Mouse (Mus musculus): ENCODE measurements around the gene Armc12.

The Armc12 gene

DNA sequence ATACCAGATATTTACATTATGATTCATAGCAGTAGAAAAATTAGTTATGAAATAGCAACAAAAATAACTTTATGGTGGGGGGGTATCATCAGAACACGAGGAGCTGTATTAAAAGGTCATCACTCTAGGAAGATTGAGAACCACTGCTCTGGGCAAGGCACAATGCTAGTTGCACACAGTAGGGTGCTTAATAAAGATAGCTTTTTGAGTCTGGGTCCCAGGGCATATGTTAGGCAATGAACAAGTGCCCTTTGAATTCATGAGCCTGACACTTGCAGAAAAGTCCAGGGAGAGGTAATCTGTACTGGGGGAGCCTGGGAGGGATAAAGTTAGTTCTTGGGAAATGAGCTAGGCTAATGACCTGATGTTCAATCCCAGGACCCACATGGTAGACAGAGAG lies 17.3 kb upstream of the Armc12 start:
- no peak for DNase-seq (ENCODE audit: low spot score)

DNA sequence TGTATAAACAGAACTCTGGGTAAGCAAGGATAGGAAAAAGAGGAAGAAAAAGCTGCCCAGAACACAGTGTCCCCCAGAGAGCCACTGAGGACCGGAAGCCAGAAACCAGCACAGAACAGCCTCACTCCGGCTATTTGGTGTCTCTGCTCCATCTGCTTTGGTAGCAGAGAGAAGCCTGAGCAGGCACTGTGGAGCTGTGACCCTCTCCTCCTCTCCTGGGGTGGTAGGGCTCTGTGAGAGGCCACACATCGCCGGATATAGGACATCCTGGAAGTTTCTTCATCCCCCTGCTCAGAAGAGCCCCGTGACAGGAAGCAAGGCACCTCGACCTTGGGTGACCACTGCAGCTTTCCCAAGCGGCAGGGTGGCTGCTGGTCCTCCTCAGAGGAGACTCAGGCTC lies 16.8 kb upstream of the Armc12 start:
- DNase-seq (ENCODE audit: low spot score) = no peak

- DNase-seq (ENCODE audit: low spot score) = no peak
Measured at GRCm38 (mm10) chr17:28514555-28514954, 16.1 kb upstream of the Armc12 start.

DNA sequence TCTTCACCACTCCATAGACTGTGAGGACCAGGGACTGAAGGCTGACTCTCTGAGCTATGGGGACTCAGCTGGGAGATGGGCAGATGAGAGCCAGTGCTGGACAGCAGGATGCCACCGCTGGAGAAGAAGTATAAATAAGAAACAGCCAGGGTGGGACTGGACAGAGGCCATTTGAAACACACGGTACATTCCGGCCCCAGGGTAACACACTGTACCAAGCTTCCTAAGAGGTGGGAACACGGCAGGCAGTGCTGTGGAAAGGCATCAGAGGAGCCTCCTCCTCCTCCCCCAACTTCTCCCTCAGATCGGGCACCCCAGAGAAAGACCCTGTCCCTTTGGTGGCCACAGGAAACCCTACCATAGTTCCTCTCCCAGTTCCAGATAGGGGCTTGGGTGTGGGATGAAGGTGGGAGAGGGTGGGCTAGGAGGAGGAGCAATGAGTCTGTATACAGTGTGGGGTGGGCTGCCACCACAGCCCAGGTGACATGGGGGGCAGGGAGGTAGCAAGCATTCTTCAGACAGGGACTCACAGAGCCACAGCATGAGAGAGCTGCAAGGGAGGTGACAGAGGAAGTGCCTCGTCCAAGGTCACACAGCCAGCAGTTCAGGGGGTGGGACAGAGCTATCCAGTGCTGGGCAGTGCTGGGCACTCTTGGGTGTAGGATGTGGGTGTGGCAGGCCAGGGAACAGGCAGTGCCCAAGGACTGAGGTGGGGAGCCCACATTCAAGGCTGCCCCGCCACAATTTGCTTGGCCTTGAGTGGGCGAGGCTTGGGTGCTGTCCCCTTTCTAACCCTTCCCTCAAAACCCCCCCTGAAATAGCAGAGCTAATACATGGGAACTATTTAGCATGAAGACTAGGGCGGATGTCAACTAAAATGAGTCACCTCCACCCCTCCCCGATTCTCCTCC lies 14.9 kb upstream of the Armc12 start:
- no peak for DNase-seq (ENCODE audit: low spot score)

DNA sequence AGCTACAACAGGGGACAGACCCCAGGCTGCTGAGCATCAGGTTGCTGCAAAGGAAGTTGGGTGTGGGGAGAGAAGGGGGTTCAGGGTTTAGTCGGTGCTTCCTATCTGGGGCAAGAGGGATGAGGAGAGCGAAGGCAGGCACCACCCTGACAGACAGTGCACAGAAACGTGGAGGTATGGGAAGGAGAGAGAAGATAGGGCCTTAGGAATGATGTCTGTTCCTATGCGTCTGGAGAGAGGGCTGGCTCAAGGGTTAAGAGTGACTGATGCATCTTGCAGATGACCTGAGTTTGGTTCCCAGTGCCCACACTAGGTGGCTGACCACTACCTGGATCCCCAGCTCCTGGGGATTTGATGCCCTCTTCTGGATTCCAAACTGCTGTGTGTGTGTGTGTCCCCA lies 13.7 kb upstream of the Armc12 start:
- DNase-seq (ENCODE audit: low spot score) = no peak

DNA sequence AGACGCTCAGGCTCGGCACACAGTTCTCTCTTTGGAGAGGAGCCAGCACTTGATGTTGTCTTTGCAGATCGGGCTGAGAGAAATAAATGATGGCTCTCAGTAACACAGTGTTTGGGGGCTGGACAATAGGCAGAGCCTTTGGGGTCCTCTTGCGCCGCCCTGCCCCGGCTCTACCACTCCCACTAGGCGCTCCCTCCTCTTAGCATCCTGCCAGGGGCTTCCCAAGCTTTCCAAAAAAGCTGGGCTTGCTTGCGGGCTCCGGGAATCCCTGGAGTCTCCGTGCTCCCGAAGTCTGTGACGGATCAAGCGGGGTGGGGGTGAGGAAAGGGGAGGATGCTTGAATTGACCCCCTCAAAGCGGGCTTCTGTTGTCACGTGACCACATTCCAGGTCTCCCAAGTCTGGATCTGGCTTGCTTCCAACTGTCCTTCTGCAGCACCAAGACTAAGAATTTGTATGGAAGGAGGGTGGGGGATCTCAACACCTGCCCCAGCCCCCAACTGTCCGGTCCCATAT lies 13.1 kb upstream of the Armc12 start, which contains the start of gene Fkbp5:
TSS of gene Fkbp5 (minus strand) at position 87 of the 515 bp plus-strand sequence.
- DNase-seq (ENCODE audit: low spot score) = peak; percentile 68

DNA sequence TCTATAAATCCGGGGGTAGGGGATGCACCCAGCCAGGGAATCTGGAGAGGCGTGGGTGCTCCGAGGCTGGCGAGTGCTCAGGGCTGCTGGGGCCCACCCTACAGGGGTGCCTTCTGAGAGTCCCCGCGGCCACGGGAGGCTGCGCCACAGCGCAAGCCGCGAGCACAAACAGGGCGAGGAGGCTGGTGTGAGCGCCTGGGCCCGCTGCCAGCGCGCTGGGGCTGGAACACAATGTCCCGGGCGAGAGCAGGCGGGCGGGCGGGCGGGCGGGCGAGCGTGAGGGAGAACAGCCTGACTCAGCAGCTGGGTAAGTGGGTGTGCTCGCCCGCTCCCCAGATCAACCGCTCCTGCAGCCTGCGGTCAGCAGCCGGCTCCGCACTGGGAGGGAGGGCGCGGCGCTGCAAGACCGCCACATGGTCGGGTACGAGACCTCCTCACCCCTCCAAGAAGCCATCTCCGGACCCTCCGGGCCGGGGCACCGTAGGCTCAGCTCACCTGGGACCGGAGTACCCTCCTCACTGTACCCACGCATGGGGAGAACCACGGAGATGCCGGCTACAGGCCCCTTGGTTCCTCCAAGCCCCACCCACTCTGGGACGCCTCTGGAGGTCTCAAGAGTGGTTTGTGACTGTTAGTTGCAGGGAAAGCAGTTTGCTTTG lies 12.5 kb upstream of the Armc12 start:
- peak; percentile 89 for DNase-seq (ENCODE audit: low spot score)

DNA sequence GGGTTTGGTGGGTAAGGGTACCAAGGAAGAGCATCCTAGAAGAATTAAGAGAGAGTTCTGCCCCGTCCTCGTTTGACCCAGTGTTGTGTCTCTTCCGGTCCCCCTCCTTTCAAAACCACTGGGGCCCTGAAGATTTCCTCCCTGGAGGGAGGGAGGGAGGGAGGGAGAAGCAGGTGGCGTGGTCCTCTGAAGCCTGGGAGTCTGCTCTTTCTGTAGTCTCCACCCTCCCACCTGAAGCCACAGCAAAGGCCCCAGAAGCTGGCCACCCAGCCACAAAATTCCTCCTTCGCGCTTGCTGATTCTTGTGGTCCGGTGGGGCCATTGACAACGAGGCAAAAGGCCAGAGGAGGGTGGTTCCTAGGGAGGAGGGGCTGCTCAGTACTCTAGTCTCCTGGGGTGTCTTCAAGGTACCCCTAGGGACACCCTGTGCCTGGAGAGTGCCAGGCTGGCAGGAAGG lies 12.0 kb upstream of the Armc12 start:
- DNase-seq (ENCODE audit: low spot score) = no peak

- no peak for DNase-seq (ENCODE audit: low spot score)
Measured at GRCm38 (mm10) chr17:28519827-28520226, 10.8 kb upstream of the Armc12 start.

GRCm38 (mm10) chr17:28520561-28520960 lies 10.0 kb upstream of the Armc12 start:
- DNase-seq (ENCODE audit: low spot score) = no peak

DNA sequence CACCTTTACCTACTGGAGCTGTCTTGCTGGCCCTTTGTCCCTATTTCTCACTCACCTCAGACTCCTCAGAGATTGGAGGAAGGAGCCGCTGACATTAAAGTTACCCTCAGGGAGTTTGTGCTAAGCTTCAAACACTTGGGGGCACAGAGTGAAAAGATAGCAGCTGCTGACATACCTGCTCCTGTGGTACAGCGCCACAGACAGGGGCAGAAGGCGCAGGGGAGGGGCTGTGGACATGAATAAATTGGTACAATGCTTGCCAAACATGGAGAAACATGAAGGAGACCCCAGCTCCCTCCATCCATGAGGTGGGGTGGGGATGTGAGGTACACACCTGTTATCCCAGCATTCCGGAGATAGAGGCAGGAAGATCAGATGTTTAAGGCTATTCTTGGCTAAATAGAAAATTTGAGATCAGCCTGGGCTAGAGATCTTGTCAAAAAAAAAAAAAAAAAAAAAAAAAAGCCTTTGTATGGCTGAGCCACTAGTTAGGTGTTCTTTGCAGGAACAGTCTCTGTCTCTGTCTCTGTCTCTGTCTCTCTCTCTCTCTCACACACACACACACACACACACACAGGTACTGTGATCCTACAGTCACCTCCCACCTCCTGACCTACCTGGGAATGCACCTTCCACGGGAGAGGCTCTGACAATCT lies 9.4 kb upstream of the Armc12 start:
- DNase-seq (ENCODE audit: low spot score) = no peak

GRCm38 (mm10) chr17:28521920-28522319 lies 8.7 kb upstream of the Armc12 start:
- DNase-seq (ENCODE audit: low spot score) = no peak

GRCm38 (mm10) chr17:28522623-28523354 lies 7.8 kb upstream of the Armc12 start:
- DNase-seq (ENCODE audit: low spot score) = peak; percentile 93

DNA sequence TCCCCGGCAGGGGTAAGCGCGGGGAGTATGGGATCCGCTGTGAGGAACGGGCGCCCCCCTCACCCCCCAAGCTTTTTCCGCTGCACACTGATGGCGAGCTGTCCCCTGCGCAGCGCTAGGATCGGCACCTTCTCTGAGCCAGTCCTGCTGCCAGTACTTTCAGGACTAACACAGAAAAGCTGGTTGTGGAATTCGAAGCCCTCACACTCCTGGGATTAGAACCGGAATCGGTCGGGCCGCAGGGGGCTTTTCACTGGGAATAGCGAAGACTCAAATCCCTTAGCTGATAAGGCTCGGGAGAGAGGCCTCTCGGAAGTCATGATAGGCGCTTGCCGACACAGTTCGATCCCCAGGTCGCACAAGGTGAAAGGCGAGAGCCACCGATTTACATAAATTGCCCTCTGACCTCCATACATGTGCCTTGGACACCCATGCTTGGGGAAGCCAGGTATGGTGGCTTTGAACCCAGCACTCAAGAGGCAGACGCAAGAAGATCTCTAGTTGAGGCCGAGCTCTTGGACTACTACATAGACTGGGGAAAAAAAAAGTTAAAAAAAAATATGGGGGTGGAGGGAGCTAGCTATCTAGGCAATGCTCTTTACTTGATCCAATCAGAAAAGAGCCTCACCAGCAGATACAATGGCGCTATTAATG lies 7.1 kb upstream of the Armc12 start:
- no peak for DNase-seq (ENCODE audit: low spot score)

- DNase-seq (ENCODE audit: low spot score) = no peak
Measured at GRCm38 (mm10) chr17:28524009-28524695, 6.5 kb upstream of the Armc12 start.

DNA sequence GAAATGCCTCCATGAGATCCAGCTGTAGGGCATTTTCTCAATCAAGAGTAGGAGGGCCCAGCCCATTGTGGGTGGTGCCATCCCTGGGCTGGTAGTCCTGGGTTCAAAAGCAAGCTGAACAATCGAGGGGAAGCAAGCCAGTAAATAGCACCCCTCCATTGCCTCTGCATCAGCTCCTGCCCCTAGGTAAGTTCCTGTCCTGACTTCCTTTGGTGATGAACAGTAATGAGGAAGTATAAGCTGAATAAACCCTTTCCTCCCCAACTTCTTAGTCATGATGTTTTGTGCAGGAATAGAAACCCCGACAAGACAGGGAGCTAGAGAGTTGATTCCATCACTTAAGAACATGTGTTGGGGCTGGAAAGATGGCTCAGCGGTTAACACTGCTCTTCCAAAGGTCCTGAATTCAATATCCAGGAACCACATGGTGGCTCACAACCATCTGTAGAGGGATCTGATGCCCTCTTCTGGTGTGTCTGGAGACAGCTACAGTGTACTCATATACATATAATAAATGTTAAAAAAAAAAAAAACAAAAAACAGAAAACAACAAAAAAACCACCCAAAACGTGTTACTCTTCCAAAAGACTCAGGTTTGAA lies 5.7 kb upstream of the Armc12 start:
- no peak for DNase-seq (ENCODE audit: low spot score)

GRCm38 (mm10) chr17:28527184-28528042 lies 3.2 kb upstream of the Armc12 start:
- no peak for DNase-seq (ENCODE audit: low spot score)

- DNase-seq (ENCODE audit: low spot score) = peak; percentile 87
Measured at GRCm38 (mm10) chr17:28528043-28528351, 2.6 kb upstream of the Armc12 start.

DNA sequence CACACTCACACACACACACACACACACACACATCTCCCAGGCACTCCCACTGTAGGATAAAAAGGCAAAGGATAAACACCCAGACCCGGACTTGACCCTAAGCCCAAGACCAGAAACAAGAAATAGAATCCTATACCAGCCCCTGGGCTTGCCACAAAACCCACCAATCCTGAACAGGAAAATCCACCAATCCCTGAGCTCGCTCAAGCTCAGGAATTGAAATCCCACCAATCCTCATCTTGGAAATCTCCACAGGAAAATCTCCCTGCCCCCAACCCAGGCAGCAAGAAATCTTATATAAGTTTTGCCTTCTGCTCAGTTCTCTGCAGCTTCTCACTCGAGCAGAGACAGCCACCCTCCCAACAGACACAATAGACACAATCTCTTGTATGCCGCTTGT lies 1.5 kb upstream of the Armc12 start:
- DNase-seq (ENCODE audit: low spot score) = no peak
